Mouse (Mus musculus) inflammation-experienced regulatory T-cells, adult 6 months (primary cell): ENCODE results near the gene Zfp385b. TPM values are rescaled to one million over a fixed set of nuclear protein-coding genes. Genes with fewer than 3 reads are reported as not detected.

ENCODE experiments used
- ATAC-seq: one replicate; pipeline ENCODE4 v1.8.0; 2017
- polyA plus RNA-seq, 3 experiments: library from polyadenylated mRNA; unstranded; fragments of 100-300 nt; shearing (Covaris generic); gene quantifications; one replicate each; pipeline ENCODE4 v1.2.1; 2017

Gene Zfp385b
- polyA plus RNA-seq: not detected

- no peak for ATAC-seq
Observed at GRCm38 (mm10) chr2:77819539-77819938, at the start of gene Zfp385b. TSS of gene Zfp385b (minus strand) at chr2:77819639.

GRCm38 (mm10) chr2:77863934-77864333 lies 44.5 kb upstream of the Zfp385b start:
- no peak for ATAC-seq

GRCm38 (mm10) chr2:77863522-77863921 lies 44.1 kb upstream of the Zfp385b start:
- no peak for ATAC-seq

- ATAC-seq: no peak
Observed at GRCm38 (mm10) chr2:77841464-77841863, 22.0 kb upstream of the Zfp385b start.

GRCm38 (mm10) chr2:77839587-77839986 lies 20.1 kb upstream of the Zfp385b start:
- no peak for ATAC-seq

GRCm38 (mm10) chr2:77838688-77839087 lies 19.2 kb upstream of the Zfp385b start:
- no peak for ATAC-seq

GRCm38 (mm10) chr2:77835781-77836180 lies 16.3 kb upstream of the Zfp385b start:
- no peak for ATAC-seq

- no peak for ATAC-seq
Observed at GRCm38 (mm10) chr2:77826133-77826828, 6.8 kb upstream of the Zfp385b start.

- ATAC-seq: no peak
Observed at GRCm38 (mm10) chr2:77823026-77823425, 3.6 kb upstream of the Zfp385b start.

- no peak for ATAC-seq
Observed at GRCm38 (mm10) chr2:77817357-77817894, 2.0 kb downstream of the Zfp385b start.

- no peak for ATAC-seq
Observed at GRCm38 (mm10) chr2:77816413-77817314, 2.8 kb downstream of the Zfp385b start.

GRCm38 (mm10) chr2:77815775-77816412 lies 3.5 kb downstream of the Zfp385b start:
- no peak for ATAC-seq

GRCm38 (mm10) chr2:77814896-77815295 lies 4.5 kb downstream of the Zfp385b start:
- ATAC-seq: no peak

GRCm38 (mm10) chr2:77813029-77813428 lies 6.4 kb downstream of the Zfp385b start:
- no peak for ATAC-seq

- no peak for ATAC-seq
Observed at GRCm38 (mm10) chr2:77810748-77811147, 8.7 kb downstream of the Zfp385b start.

GRCm38 (mm10) chr2:77804781-77805180 lies 14.7 kb downstream of the Zfp385b start:
- no peak for ATAC-seq

- no peak for ATAC-seq
Observed at GRCm38 (mm10) chr2:77802291-77802690, 17.1 kb downstream of the Zfp385b start.

GRCm38 (mm10) chr2:77801430-77801829 lies 18.0 kb downstream of the Zfp385b start:
- no peak for ATAC-seq

GRCm38 (mm10) chr2:77801009-77801408 lies 18.4 kb downstream of the Zfp385b start:
- ATAC-seq: no peak

- no peak for ATAC-seq
Observed at GRCm38 (mm10) chr2:77797233-77797632, 22.2 kb downstream of the Zfp385b start.

- ATAC-seq: no peak
Observed at GRCm38 (mm10) chr2:77795859-77796552, 23.4 kb downstream of the Zfp385b start.

- ATAC-seq: no peak
Observed at GRCm38 (mm10) chr2:77790846-77791245, 28.6 kb downstream of the Zfp385b start.
